Mouse (Mus musculus) lung, adult 2 months (tissue): ENCODE results near the gene Zfp949. TPM values are rescaled to one million over a fixed set of nuclear protein-coding genes. Genes with fewer than 3 reads are reported as not detected.
A peak's percentile ranks its signal among the peaks of the same experiment; 100 is the strongest.

ENCODE experiments used
- DNase-seq: peaks from one replicate; pipeline ENCODE4 v3.0.0; 2022
- H3K4me1 ChIP-seq: fragments of 200-500 bp; 2 replicates; pipeline ENCODE4 v1.6.1; 2011; ENCODE audit warnings: low read length; ENCODE audit not compliant: control insufficient read depth, insufficient read depth
- H3K4me3 ChIP-seq: fragments of 200-500 bp; replicated peaks from 2 replicates; pipeline ENCODE3; 2011; ENCODE audit warnings: low read depth, mild to moderate bottlenecking, control low read depth, low read length; ENCODE audit errors: extremely low read depth
- CTCF ChIP-seq: fragments of 200-500 bp; IDR thresholded peaks from 2 replicates; pipeline ENCODE4 v1.5.1; 2011; ENCODE audit warnings: mild to moderate bottlenecking, low read length, control low read depth; ENCODE audit not compliant: insufficient read depth
- POLR2A ChIP-seq: fragments of 200-500 bp; IDR thresholded peaks from 2 replicates; pipeline ENCODE4 v1.6.1; 2011; ENCODE audit warnings: low read depth, mild to moderate bottlenecking, control low read depth, low read length, borderline replicate concordance; ENCODE audit errors: extremely low read depth
- WGBS: fragments of 180-500 bp; shearing (Covaris S2); methylation state at CpG from one replicate; pipeline ENCODE4 v1.1.7; 2018; 5-methylcytosine and 5-hydroxymethylcytosine counted together
- polyA plus RNA-seq: library from polyadenylated mRNA; depleted of rRNA; stranded (reverse); fragments of >200 nt; gene quantifications from 2 replicates; pipeline ENCODE4 v1.2.3, GENCODE M21; 2012

Gene Zfp949
- polyA plus RNA-seq, 1 experiment = 5.5 TPM

DNA sequence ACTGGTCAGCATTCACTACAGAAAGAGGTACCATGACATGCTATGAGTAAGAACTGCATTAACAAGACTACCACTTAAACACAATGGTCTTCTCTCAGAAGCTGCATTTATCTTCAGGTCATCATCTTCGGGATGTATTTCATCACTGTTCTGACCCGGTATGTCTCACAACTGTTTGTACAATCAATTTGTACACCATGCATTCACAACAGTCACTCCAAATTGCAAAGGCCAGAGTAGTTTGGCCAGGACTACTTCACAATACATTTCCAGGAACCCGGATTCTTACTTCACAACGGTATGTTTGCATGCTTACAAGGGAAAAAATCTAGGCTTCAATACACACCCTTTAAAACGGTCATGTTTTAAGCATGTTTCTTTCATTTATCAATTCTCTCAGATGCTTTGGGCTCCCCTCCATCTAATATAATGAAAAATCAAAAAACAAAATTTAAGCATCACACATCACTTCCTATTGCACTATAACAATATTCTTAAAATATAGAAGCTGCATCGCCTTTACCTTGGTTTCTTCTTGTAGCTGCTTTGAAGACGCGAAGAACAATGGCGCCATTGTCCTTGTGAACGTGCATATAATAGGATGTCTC lies 25.8 kb upstream of the Zfp949 start:
- no peak for TF ChIP-seq POLR2A
- TF ChIP-seq CTCF = no peak
- under 1% methylated on average over 10 of the region's 10 CpGs for WGBS
- Histone ChIP-seq H3K4me1 (peaks cover 6% of the 10 kb centered on the region), H3K4me3 (peak overlapping the region; percentile 79)
- no peak for DNase-seq

GRCm38 (mm10) chr9:88522569-88523334 lies 25.1 kb upstream of the Zfp949 start:
- H3K4me3 ChIP-seq = peak overlapping the region; percentile 79
- TF ChIP-seq CTCF (0 out of 2 replicates have a peak, but pooled peaks have one; percentile 21), POLR2A (peak; percentile 95)
- peaks cover 6% of the 10 kb centered on the region for H3K4me1 ChIP-seq
- under 1% methylated on average over 69 of the region's 69 CpGs for WGBS
- peak; percentile 96 for DNase-seq

DNA sequence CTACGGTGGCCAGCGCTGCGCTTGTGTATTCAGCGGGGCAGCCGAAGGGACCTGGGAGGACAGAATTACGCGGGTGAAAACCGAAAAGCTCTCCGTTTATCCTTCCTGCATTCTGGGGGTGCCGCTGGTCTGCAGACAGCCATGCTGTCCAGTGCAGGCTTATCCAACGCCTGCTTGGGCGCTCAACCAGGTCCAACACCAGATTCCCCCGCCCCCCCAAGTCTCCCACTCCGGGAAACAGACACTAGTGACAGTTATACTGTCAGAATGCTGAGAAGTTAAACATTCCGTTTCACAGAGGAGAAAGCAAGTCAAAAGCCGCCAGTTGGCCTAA lies 24.5 kb upstream of the Zfp949 start:
- WGBS = 3% methylated on average over 16 of the region's 16 CpGs
- H3K4me3 ChIP-seq = peak overlapping the region; percentile 69
- DNase-seq = no peak
- no peak for TF ChIP-seq POLR2A
- TF ChIP-seq CTCF = no peak
- peaks cover 6% of the 10 kb centered on the region for H3K4me1 ChIP-seq

GRCm38 (mm10) chr9:88524367-88524766 lies 23.5 kb upstream of the Zfp949 start:
- peaks cover 6% of the 10 kb centered on the region for H3K4me1 ChIP-seq
- no peak overlapping the region for H3K4me3 ChIP-seq
- WGBS = 93% methylated on average over 2 of the region's 2 CpGs
- TF ChIP-seq POLR2A (no peak), CTCF (no peak)
- no peak for DNase-seq

DNA sequence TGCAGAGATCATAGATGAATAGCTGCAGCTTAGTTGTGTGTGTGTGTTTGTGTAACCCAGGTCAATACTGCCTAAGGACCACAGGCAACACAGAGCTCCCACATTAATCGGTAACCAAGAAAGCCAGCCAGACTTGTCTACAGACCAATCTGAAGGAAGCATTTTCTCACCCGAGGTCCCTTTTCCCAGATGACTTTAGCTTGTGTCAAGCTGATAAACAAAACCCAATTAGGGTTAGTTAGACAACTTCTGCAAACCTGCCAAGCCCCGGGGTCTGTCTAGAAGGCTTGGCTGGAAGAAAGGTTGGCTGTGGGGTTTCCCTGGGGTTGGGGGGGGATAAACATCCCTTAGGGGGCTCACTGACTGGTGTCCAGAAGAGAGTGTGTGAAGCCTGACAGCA lies 23.0 kb upstream of the Zfp949 start:
- no peak overlapping the region for H3K4me3 ChIP-seq
- H3K4me1 ChIP-seq = peaks cover 6% of the 10 kb centered on the region
- TF ChIP-seq POLR2A (no peak), CTCF (no peak)
- no peak for DNase-seq
- 73% methylated on average over 3 of the region's 3 CpGs for WGBS

DNA sequence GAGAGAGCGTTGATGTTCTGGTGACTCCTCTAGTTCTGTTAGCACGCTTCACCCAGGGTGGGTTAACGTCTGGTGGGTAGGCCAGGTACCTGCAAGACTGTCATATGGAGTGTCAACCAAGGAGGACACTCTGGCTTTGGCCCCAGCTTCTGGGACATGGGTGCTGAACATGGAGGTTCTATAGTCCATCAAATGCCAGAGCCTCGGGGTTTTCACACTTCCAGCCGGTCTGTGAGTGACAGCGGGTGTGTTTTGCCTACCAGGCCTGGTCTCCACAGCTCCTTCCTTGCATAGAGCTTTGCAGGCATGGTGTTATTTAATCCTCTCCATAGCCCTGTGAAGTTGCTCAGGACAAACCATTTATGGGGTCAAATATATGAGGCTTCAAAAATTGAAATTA lies 22.5 kb upstream of the Zfp949 start:
- no peak for DNase-seq
- Histone ChIP-seq H3K4me3 (no peak overlapping the region), H3K4me1 (peaks cover 6% of the 10 kb centered on the region)
- TF ChIP-seq POLR2A (no peak), CTCF (no peak)
- 93% methylated on average over 6 of the region's 6 CpGs for WGBS

DNA sequence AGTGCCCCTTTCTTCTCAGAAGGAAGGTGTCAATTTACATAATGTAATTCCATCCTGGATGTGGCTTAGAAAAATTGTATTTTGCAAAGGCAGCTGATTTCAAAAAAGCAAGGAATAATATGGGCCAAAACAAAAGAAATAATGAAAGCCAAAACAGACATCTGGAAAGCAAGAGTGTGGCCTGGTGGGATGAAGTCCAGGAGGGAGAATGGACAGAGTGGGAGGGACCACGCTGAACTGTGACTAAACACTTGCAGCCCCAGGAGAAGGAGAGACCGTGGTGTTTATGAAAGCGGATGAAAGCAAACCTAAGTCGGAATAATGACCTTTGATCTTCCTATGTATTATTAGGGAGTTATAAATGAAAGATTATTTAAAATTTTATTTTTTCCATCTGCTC lies 19.9 kb upstream of the Zfp949 start:
- 71% methylated on average over 4 of the region's 4 CpGs for WGBS
- H3K4me1 ChIP-seq = no peaks in the 10 kb centered on the region
- DNase-seq = no peak
- TF ChIP-seq CTCF = no peak
- TF ChIP-seq POLR2A = no peak
- H3K4me3 ChIP-seq = no peak overlapping the region

DNA sequence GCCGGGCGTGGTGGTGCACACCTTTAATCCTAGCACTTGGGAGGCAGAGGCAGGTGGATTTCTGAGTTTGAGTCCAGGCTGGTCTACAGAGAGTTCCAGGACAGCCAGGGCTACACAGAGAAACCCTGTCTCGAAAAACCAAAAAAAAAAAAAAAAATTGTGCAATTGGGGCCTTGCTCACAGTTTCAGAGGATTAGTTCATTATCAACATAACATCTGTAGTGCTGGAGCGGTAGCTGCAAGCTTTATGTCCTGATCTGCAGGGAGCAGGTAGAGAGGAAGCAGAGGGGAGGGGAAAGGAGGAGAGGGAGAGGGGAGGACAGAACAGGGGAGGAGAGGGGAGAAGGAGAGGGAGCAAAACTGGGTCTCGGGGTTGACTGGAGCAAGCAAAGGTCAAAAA lies 19.1 kb upstream of the Zfp949 start:
- DNase-seq = no peak
- Histone ChIP-seq H3K4me3 (no peak overlapping the region), H3K4me1 (no peaks in the 10 kb centered on the region)
- 87% methylated on average over 5 of the region's 5 CpGs for WGBS
- TF ChIP-seq CTCF (no peak), POLR2A (no peak)

DNA sequence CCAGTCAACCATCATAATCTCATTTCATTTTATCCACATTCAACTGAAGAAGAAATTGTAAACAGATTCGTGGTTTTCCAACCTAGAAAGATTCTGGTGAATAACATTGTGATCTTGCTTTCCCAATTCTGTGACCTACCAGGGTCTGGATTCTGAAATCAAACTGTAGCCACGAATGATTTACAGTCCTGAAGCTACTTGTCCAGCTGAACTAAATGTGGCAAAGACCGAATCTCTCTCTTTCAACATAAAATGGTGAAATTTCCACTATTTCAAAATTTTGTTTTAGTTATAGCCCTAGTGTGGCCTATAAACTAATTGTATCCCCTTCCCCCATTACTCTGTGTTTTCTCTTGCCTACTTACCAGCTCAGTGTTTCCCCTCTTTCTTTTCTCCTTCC lies 18.2 kb upstream of the Zfp949 start:
- DNase-seq = no peak
- Histone ChIP-seq H3K4me1 (no peaks in the 10 kb centered on the region), H3K4me3 (no peak overlapping the region)
- WGBS = 75% methylated on average over 3 of the region's 3 CpGs
- TF ChIP-seq CTCF = no peak
- TF ChIP-seq POLR2A = no peak

DNA sequence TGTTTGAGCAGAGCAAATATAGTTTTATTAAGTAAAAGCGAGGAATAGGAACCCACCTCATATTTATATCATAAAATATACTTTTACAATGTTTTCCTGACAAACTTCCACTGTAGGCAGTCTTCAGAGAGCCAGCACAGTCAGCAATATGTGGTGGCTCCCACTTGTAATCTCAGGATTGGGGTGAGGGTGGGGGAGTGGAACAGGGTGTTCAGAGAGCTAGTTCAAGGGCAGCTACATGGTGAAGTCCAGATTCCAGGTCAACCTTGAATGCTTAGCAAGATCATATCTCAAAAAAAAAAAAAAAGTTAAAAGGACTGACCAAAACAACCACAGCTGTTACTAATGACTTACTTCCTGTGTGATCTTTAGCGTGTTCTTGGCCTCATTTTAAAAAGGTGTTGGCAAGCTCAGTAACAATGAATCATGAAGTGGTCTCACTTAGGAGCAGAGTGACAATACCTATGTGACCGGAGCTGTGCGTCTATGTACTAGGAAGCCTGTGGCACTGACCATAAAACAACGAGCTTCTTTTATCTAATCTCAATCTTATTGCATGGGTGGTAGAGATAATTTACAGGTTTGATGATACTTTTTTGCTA lies 17.7 kb upstream of the Zfp949 start:
- no peaks in the 10 kb centered on the region for H3K4me1 ChIP-seq
- H3K4me3 ChIP-seq = no peak overlapping the region
- no peak for DNase-seq
- WGBS = 45% methylated on average over 5 of the region's 5 CpGs
- TF ChIP-seq CTCF = no peak
- no peak for TF ChIP-seq POLR2A

DNA sequence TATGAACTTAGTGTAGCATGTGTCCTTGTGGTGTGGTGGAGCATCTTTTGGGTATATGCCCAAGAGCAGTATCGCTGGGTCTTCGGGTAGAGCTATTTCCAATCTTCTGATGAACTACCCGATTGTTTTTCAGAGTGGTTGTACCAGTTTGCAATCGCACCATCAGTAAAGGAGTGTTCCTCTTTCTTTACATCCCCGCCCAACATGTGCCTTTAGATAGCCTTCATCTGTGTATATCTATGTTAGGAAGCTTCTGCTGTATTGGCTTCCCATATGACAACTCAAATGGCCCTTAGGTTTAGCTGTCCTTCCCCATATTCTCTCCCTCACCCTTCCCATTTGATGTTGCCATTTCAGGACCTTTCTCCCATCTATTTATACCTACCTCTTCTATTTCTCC lies 13.7 kb upstream of the Zfp949 start:
- no peaks in the 10 kb centered on the region for H3K4me1 ChIP-seq
- no peak overlapping the region for H3K4me3 ChIP-seq
- 86% methylated on average over 5 of the region's 5 CpGs for WGBS
- DNase-seq = no peak
- TF ChIP-seq CTCF = no peak
- no peak for TF ChIP-seq POLR2A
